Mouse (Mus musculus): Measurements from ENCODE around the gene Lgalsl. TPM values are rescaled to one million over a fixed set of nuclear protein-coding genes. Genes with fewer than 3 reads are reported as not detected.

The Lgalsl gene
- total RNA-seq, 2 experiments from 2014 or later, result 3.9 to 5.6 TPM

GRCm38 (mm10) chr11:20789015-20789414, 41.8 kb downstream of the Lgalsl start:
- no peak for ATAC-seq (replicated peaks; ENCODE audit: low FRiP score, low TSS enrichment, poor library complexity, severe bottlenecking)

- ATAC-seq (replicated peaks; ENCODE audit: low FRiP score, low TSS enrichment, poor library complexity, severe bottlenecking), result no peak
These were observed 42.8 kb downstream of the Lgalsl start for GRCm38 (mm10) chr11:20788070-20788469.

GRCm38 (mm10) chr11:20786191-20786590, 44.7 kb downstream of the Lgalsl start:
- no peak for ATAC-seq (replicated peaks; ENCODE audit: low FRiP score, low TSS enrichment, poor library complexity, severe bottlenecking)

GRCm38 (mm10) chr11:20785186-20785585, 45.7 kb downstream of the Lgalsl start:
- ATAC-seq (replicated peaks; ENCODE audit: low FRiP score, low TSS enrichment, poor library complexity, severe bottlenecking), result no peak

GRCm38 (mm10) chr11:20784776-20785175, 46.1 kb downstream of the Lgalsl start:
- ATAC-seq (replicated peaks; ENCODE audit: low FRiP score, low TSS enrichment, poor library complexity, severe bottlenecking), result no peak

GRCm38 (mm10) chr11:20783467-20783866, 47.4 kb downstream of the Lgalsl start:
- ATAC-seq (replicated peaks; ENCODE audit: low FRiP score, low TSS enrichment, poor library complexity, severe bottlenecking), result no peak

- no peak for ATAC-seq (replicated peaks; ENCODE audit: low FRiP score, low TSS enrichment, poor library complexity, severe bottlenecking)
These were observed 48.2 kb downstream of the Lgalsl start for GRCm38 (mm10) chr11:20782620-20783019.

- ATAC-seq (replicated peaks; ENCODE audit: low FRiP score, low TSS enrichment, poor library complexity, severe bottlenecking), result no peak
These were observed 50.5 kb downstream of the Lgalsl start for GRCm38 (mm10) chr11:20780312-20780711.

- peak; percentile 67 for ATAC-seq (replicated peaks; ENCODE audit: low FRiP score, low TSS enrichment, poor library complexity, severe bottlenecking)
These were observed 51.8 kb downstream of the Lgalsl start for GRCm38 (mm10) chr11:20778861-20779563.

GRCm38 (mm10) chr11:20778298-20778697, 52.6 kb downstream of the Lgalsl start:
- ATAC-seq (replicated peaks; ENCODE audit: low FRiP score, low TSS enrichment, poor library complexity, severe bottlenecking), result peak; percentile 75

- no peak for ATAC-seq (replicated peaks; ENCODE audit: low FRiP score, low TSS enrichment, poor library complexity, severe bottlenecking)
These were observed 54.2 kb downstream of the Lgalsl start for GRCm38 (mm10) chr11:20776668-20777067.

Other genes with a start within 250 kb of the Lgalsl start
- gene Aftph, start 89.5 kb downstream of the Lgalsl start, total RNA-seq (2014; fragmentation: Nextera tagmentation), result 65.5 and 79.9 TPM in 2 replicates
- 37.0 and 52.0 TPM in 2 replicates for gene Aftph, start 89.5 kb downstream of the Lgalsl start, total RNA-seq (2017)